Mouse (Mus musculus) kidney, postnatal 4 days (tissue): Measurements from ENCODE around the gene Casp3.
A peak's percentile ranks its signal among the peaks of the same experiment; 100 is the strongest.

Source experiments
- DNase-seq, 2 experiments: peaks; one replicate each; pipeline ENCODE4 v3.0.0; 2021; ENCODE audit warnings: mixed read lengths in 2 of 2

Casp3 gene

GRCm38 (mm10) chr8:46686664-46687336, 69.7 kb downstream of the Casp3 start:
- DNase-seq = peak; percentile 93 to 96
